Mouse (Mus musculus) spleen, adult 12 weeks (tissue): ENCODE results near the gene Atp8a2.
"Not testable (repeated sequence)": the region's sequence is repeated elsewhere in the genome, so short reads cannot be mapped to it uniquely, and the experiment has no call there.

Experiments
- DNase-seq: peaks from one replicate; pipeline ENCODE4 v3.0.0; 2022; ENCODE audit warnings: low spot score

The Atp8a2 gene

GRCm38 (mm10) chr14:59839951-59840720 is 356.8 kb downstream of the Atp8a2 start:
- no peak for DNase-seq

DNA sequence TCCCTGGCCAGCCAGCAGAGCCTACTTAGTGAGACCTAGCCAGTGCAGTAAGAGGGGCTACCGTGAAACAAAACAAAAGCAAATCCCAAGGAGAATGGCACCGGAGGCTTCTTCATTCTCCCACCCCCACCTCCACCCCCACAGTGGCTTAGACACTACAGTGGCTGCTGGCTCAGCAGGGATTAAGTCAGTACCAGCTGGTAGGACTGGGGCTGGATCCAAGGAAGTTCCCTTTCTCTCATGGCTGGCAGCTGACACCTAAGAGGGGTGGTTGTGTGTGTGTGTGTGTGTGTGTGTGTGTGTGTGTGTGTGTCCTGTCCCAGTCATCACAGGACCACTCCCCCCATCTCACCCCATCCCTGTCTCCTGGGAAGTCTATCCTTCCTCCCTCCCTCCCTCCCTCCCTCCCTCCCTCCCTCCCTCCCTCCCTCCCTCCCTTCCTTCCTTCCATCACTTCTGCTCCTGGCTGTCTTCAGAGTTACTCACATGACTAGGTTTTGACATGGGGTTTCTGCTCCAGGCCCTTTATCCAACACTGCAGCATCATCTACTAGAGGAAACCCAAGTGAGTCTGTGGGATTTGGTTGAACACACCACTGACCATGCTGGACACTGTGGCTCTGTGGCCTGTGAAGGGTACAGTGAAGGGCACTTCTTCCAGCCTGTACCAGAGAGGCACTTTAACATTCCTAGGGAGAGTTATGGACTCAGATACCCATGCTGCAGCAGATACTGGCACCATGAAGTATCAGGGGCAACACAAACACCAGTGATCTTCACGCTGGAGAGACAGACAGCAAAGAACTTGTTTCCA is 358.3 kb downstream of the Atp8a2 start:
- not testable (repeated sequence) for DNase-seq

DNA sequence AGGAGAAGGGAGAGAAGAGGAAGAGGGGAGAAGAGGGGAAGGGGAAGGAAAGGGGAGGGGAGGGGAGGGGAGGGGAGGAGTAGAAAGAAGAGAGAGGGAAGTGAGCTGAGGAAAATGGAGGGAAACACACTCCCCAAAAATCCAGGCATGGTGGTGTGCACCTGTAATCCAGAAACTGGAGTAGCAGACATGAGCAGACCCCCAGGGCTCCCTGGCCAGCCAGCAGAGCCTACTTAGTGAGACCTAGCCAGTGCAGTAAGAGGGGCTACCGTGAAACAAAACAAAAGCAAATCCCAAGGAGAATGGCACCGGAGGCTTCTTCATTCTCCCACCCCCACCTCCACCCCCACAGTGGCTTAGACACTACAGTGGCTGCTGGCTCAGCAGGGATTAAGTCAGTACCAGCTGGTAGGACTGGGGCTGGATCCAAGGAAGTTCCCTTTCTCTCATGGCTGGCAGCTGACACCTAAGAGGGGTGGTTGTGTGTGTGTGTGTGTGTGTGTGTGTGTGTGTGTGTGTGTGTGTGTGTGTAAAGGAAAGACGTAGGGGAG is 359.2 kb downstream of the Atp8a2 start:
- not testable (repeated sequence) for DNase-seq

DNA sequence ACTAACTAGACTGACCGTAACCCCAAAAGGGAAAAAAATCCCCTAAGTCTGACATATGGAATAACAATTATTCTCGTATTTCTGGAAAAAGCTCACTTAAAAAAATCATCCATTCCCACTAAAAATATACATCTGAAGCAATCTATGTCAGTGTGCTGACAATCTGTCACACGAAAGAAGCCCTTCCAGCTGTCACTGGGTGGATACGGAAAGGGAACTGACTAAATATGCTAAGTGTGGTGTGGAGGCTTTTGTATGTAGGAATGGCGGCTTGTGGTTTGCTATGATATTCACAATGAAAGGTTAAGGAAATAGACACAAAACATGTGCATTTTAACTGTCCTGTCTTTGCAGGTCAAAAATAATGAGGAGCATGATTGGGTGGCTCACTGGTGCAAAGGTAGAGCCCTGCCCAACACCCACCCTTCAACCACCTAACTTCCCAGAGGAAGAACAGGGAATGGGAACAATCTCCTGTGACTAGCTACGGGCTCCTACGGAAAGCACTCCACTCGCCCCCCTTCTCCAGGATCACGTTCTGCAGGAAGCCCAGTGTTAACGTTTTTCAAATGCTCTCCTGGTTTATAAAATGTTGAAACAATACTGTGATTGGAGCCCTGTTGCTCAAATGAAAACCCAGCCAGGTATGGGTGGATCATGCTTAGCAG is 360.0 kb downstream of the Atp8a2 start:
- DNase-seq = no peak

- no peak for DNase-seq
Measured at GRCm38 (mm10) chr14:59829580-59829979, 367.4 kb downstream of the Atp8a2 start.

- no peak for DNase-seq
Measured at GRCm38 (mm10) chr14:59827409-59827808, 369.6 kb downstream of the Atp8a2 start.

DNA sequence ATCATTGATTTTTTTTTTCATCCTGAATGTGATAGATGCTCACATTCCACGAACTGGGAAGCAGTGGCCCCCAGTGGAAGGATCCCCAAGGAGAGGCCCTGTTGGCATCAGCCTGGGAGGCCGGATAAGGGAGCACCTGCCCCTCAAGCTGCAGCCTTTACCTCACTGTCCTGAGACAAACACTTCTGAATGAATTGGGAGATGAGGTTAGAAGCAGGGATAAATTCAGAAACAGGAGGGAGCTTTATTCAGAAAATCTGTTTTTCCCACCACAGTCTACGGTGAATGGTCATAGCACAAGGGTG is 376.9 kb downstream of the Atp8a2 start:
- no peak for DNase-seq

DNA sequence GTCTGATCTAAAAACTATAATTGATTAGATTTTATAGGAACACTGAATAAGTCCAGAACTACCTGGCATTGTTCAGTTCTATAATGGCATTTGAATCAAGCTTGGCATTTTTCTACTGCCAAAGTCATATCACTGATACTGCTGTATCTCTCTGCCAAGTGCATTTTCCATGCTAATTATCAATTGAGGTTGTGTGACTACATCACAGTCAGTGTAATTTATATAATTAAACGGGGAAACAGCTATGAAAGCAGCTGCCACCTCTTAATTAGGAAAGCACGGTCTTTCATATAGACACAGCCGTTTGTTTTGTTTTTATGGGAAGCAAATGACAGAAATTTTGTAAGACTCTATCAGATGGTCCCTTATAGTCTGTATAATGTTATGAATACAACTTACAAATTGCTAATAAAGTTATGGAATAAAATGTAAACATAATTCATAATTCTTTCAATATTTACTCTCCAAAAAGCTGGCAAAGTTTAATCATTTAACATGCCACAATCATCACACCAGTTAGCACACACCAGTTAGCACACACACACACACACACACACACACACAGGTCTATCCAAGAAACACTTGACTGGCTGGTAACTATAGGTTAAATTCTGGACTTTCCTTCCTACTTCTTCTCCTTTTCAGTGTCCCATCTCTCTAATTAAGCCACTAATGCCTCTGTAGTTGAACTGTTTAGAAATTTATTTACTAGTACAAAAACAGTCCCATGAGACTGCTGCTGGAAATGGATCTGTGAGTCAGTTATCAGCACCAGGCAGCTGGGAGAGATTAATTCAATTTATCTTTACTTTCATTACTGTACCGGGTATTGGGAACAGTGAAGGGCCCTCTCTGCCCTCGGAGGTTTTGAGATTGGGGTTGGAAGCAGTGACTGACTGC is 377.5 kb downstream of the Atp8a2 start:
- DNase-seq = no peak

DNA sequence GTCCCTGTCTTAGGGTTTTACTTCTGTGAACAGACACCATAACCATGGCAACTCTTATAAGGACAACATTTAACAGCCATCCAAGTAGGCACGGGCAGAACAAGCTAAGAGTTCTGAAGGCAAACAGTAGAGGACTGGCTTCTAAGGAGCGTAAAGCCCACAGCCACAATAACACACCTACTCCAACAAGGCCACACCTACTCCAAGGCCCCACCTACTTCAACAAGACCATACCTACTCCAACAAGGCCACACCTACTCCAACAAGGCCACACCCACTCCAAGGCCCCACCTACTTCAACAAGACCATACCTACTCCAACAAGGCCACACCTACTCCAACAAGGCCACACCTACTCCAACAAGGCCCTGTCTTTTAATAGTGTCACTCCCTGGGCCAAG is 386.7 kb downstream of the Atp8a2 start:
- not testable (repeated sequence) for DNase-seq

- no peak for DNase-seq
Measured at GRCm38 (mm10) chr14:59809790-59810189, 387.2 kb downstream of the Atp8a2 start.

- DNase-seq = no peak
Measured at GRCm38 (mm10) chr14:59807528-59808300, 389.3 kb downstream of the Atp8a2 start.

GRCm38 (mm10) chr14:59806910-59807309 is 390.1 kb downstream of the Atp8a2 start:
- no peak for DNase-seq

DNA sequence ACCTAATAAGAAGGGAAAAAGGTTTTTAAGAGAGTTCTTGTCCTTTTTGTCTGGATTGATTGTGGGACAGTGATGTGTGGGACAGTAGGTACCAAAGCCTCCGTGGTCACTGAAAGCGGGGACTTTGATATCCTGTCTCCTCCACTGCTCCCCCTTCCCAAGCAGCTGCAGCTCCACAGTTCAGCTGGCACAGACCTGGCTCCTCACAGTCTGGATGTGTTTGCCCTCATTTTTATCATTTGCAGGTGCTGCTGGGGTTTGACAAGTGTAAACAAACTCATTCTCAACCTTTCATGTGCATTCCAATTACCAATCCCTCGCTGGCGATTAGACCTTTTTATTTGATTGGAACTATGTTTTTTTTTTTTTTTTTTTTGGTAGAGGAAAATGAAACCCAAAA is 390.8 kb downstream of the Atp8a2 start:
- DNase-seq = no peak

DNA sequence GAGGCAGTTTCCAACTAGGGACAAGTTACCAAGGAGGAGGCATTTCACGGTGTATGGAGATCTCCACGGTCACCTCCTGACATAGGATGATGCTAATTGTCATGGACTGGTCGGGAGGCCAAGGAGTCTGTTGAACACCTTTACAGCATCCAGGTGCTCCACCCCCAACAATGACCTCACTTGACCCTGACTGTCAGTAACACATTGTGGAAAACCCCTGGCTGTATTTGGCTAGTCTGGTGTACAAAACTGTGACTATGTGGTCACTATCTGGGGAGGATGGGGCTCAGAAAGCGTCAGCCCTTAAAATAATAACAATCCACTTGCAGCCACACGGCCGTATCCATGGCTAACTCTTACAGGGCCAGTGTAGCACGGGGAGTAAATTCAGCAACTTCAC is 391.3 kb downstream of the Atp8a2 start:
- no peak for DNase-seq

DNA sequence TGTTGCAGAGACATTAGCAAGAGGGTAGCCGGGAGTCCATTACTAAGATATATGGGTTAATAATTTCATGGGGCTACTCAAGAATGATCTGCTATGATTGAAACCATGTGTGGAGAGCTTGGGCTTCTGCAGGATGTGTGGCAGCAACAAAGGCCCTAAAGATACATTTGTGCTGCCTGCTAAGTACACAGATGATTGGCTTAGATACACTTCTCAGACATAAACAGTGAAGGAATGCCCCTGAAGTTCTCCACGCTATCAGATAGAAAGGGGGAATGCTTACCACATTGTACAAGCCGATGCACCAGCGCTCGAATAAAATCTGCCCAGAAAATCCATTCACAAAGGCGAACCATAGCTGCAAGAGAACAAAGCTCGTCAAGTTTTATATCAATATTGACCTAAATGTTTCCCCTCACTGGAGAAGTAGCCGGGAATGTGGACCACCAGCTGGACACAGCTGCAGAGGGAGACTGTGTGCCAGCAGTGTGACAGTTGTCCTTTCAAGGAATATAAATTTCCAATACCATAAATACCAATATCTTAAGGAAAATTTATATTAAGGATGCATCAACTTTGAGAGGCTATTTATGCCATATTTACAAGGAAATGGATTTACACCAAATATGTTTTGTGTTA is 394.9 kb downstream of the Atp8a2 start:
- no peak for DNase-seq

DNA sequence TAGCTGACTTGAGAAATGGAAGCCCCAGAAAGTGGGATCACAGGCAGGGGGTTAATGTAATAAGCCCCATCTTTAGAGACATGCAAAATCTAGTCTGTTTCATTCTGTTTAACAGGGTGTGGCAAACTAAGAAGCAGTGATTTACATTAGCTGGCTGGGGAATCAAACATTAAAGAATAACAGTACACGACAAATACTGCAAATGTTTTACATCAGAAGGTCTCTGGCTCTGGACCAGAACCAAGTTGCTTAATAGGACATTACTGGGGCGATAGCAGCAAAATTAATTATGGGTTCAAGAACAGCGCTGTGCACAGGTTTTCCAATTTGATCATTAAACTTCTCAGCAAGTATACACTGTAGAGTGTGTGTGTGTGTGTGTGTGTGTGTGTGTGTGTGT is 397.5 kb downstream of the Atp8a2 start:
- DNase-seq = no peak

GRCm38 (mm10) chr14:59793841-59794240 is 403.1 kb downstream of the Atp8a2 start:
- no peak for DNase-seq

- DNase-seq = no peak
Measured at GRCm38 (mm10) chr14:59783348-59784341, 413.3 kb downstream of the Atp8a2 start.

DNA sequence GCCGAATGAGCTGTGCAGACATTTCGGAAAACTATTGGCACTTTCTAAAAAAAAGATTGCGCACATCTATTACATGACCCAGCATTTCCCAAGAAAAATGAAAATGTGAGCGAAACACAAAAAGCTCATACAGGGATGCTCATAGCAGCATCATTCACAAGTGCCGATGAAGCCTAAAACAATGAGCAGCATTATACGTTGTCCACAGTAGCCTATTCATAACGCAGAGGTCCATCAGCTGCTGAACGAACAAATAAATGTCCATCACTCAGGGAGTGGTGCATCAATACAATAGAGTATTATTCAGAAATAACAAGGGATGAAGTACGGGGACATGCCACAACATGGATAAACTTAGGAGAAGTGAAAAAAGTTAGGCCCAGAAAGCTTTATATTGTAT is 416.6 kb downstream of the Atp8a2 start:
- no peak for DNase-seq
